Mouse (Mus musculus) hindbrain, embryonic 14.5 days (tissue): Measurements from ENCODE around the gene Dact3. TPM values are rescaled to one million over a fixed set of nuclear protein-coding genes. Genes with fewer than 3 reads are reported as not detected.

Experiments used
- ATAC-seq: fragments of 200-750 bp; cut with Nextera tagmentation; 2 replicates; pipeline ENCODE4 v1.8.0; 2017; ENCODE audit warnings: moderate number of reproducible peaks, mild to moderate bottlenecking, moderate TSS enrichment, moderate library complexity; ENCODE audit not compliant: low FRiP score
- DNase-seq: peaks from one replicate; pipeline ENCODE4 v3.0.0-alpha.2; 2015; ENCODE audit warnings: low spot score
- H3K27ac ChIP-seq: fragments of 300-500 bp; sonication (generic); 2 replicates; pipeline ENCODE4 v1.5.1; 2014; ENCODE audit warnings: mild to moderate bottlenecking, moderate library complexity
- H3K27me3 ChIP-seq: fragments of 300-500 bp; sonication (generic); 2 replicates; pipeline ENCODE4 v1.6.1; 2014; ENCODE audit warnings: mild to moderate bottlenecking, low read length, mixed read lengths; ENCODE audit not compliant: control insufficient read depth, insufficient read depth
- H3K36me3 ChIP-seq: fragments of 300-500 bp; sonication (generic); replicated peaks from 2 replicates; pipeline ENCODE4 v1.6.1; 2014; ENCODE audit not compliant: control insufficient read depth, insufficient read depth
- H3K4me1 ChIP-seq: fragments of 300-500 bp; sonication (generic); replicated peaks from 2 replicates; pipeline ENCODE4 v1.6.1; 2014; ENCODE audit warnings: antibody characterized with exemption, low read length, mixed read lengths; ENCODE audit not compliant: control insufficient read depth, insufficient read depth
- H3K4me2 ChIP-seq: fragments of 300-500 bp; sonication (generic); replicated peaks from 2 replicates; pipeline ENCODE4 v1.6.1; 2014; ENCODE audit warnings: mild to moderate bottlenecking, moderate library complexity
- H3K4me3 ChIP-seq: fragments of 300-500 bp; sonication (generic); replicated peaks from 2 replicates; pipeline ENCODE4 v1.5.1; 2014; ENCODE audit warnings: mild to moderate bottlenecking, low read length
- H3K9ac ChIP-seq: fragments of 300-500 bp; sonication (generic); 2 replicates; pipeline ENCODE4 v1.6.1; 2014
- H3K9me3 ChIP-seq: fragments of 300-500 bp; sonication (generic); 2 replicates; pipeline ENCODE4 v1.6.1; 2016; ENCODE audit warnings: low read length; ENCODE audit not compliant: control insufficient read depth
- WGBS: fragments of 180-500 bp; shearing (Covaris S2); extraction: QIAGEN DNeasy Blood & Tissue Kit; methylation state at CpG from one replicate; pipeline ENCODE4 v1.1.7; 2014; 5-methylcytosine and 5-hydroxymethylcytosine counted together
- polyA plus RNA-seq: library from polyadenylated mRNA; unstranded; fragments of >200 nt; fragmentation: Nextera tagmentation; extraction: Ambion mirVana; gene quantifications from 2 replicates; pipeline ENCODE4 v1.2.1, GENCODE M21; 2014

Dact3 gene
- polyA plus RNA-seq, 1 experiment from 2014 or later, result 5.8 TPM

GRCm38 (mm10) chr7:16847507-16847906 is 27.6 kb upstream of the Dact3 start:
- no peaks in the 10 kb centered on the region for H3K27me3 ChIP-seq
- DNase-seq, result no peak
- H3K4me3 ChIP-seq, result no peak overlapping the region
- WGBS, result 87% methylated on average over 19 of the region's 19 CpGs
- H3K36me3 ChIP-seq, result peaks cover 24% of the 10 kb centered on the region
- H3K9me3 ChIP-seq, result no peaks in the 10 kb centered on the region
- no peak for ATAC-seq
- no peak overlapping the region for H3K4me2 ChIP-seq
- no peak overlapping the region for H3K27ac ChIP-seq
- peaks cover 13% of the 10 kb centered on the region; the same call in 1 of the 2 replicates for H3K4me1 ChIP-seq
- H3K9ac ChIP-seq, result no peak overlapping the region

- 20% methylated on average over 16 of the region's 17 CpGs for WGBS
- no peaks in the 10 kb centered on the region for H3K9me3 ChIP-seq
- peaks cover 33% of the 10 kb centered on the region for H3K36me3 ChIP-seq
- H3K9ac ChIP-seq, result no peak overlapping the region
- H3K27ac ChIP-seq, result no peak overlapping the region
- ATAC-seq (0 out of 2 replicates have a peak, but pooled peaks have one; percentile 12), DNase-seq (peak; percentile 42)
- H3K27me3 ChIP-seq, result no peaks in the 10 kb centered on the region
- H3K4me2 ChIP-seq, result peak overlapping the region; percentile 7; the same call in 1 of the 2 replicates
- H3K4me3 ChIP-seq, result no peak overlapping the region
- H3K4me1 ChIP-seq, result peaks cover 9% of the 10 kb centered on the region; the same call in 1 of the 2 replicates
These were observed 26.5 kb upstream of the Dact3 start for GRCm38 (mm10) chr7:16848579-16848978.

GRCm38 (mm10) chr7:16851636-16852035 is 23.5 kb upstream of the Dact3 start:
- Histone ChIP-seq H3K9me3 (no peaks in the 10 kb centered on the region), H3K4me3 (no peak overlapping the region), H3K4me2 (no peak overlapping the region), H3K27me3 (no peaks in the 10 kb centered on the region), H3K27ac (no peak overlapping the region), H3K36me3 (peaks cover 62% of the 10 kb centered on the region), H3K4me1 (no peaks in the 10 kb centered on the region), H3K9ac (no peak overlapping the region)
- no peak for ATAC-seq
- WGBS, result 94% methylated on average over 4 of the region's 4 CpGs
- DNase-seq, result no peak

GRCm38 (mm10) chr7:16853302-16853831 is 21.8 kb upstream of the Dact3 start:
- Histone ChIP-seq H3K27me3 (no peaks in the 10 kb centered on the region), H3K9me3 (no peaks in the 10 kb centered on the region), H3K27ac (no peak overlapping the region), H3K4me3 (no peak overlapping the region), H3K36me3 (peaks cover 76% of the 10 kb centered on the region), H3K4me1 (no peaks in the 10 kb centered on the region), H3K4me2 (no peak overlapping the region), H3K9ac (no peak overlapping the region)
- WGBS, result 88% methylated on average over 14 of the region's 14 CpGs
- no peak for DNase-seq
- no peak for ATAC-seq

GRCm38 (mm10) chr7:16858336-16858735 is 16.8 kb upstream of the Dact3 start:
- no peak overlapping the region for H3K4me2 ChIP-seq

GRCm38 (mm10) chr7:16859902-16860651 is 15.0 kb upstream of the Dact3 start:
- Histone ChIP-seq H3K36me3 (peaks cover 57% of the 10 kb centered on the region), H3K27ac (no peak overlapping the region), H3K27me3 (no peaks in the 10 kb centered on the region), H3K4me2 (no peak overlapping the region), H3K4me3 (no peak overlapping the region), H3K4me1 (no peaks in the 10 kb centered on the region), H3K9ac (no peak overlapping the region), H3K9me3 (no peaks in the 10 kb centered on the region)
- 40% methylated on average over 5 of the region's 5 CpGs for WGBS
- no peak for ATAC-seq
- DNase-seq, result peak; percentile 79

More at GRCm38 (mm10) chr7:16858336-16858735, 16.8 kb upstream of the Dact3 start:
- Histone ChIP-seq H3K27me3 (no peaks in the 10 kb centered on the region), H3K27ac (no peak overlapping the region), H3K4me3 (no peak overlapping the region), H3K9ac (no peak overlapping the region), H3K9me3 (no peaks in the 10 kb centered on the region), H3K36me3 (peaks cover 59% of the 10 kb centered on the region), H3K4me1 (no peaks in the 10 kb centered on the region)
- ATAC-seq, result no peak
- WGBS, result 15% methylated on average over 17 of the region's 17 CpGs
- peak; percentile 59 for DNase-seq

GRCm38 (mm10) chr7:16867488-16867887 is 7.6 kb upstream of the Dact3 start:
- no peaks in the 10 kb centered on the region for H3K9me3 ChIP-seq
- H3K4me2 ChIP-seq, result no peak overlapping the region
- no peak overlapping the region for H3K4me3 ChIP-seq
- no peak overlapping the region for H3K9ac ChIP-seq
- 0 out of 2 replicates have a peak, but pooled peaks cover 3% of the 10 kb centered on the region for H3K4me1 ChIP-seq
- DNase-seq (no peak), ATAC-seq (no peak)
- H3K27ac ChIP-seq, result no peak overlapping the region
- H3K27me3 ChIP-seq, result no peaks in the 10 kb centered on the region
- 89% methylated on average over 3 of the region's 3 CpGs for WGBS
- peaks cover 34% of the 10 kb centered on the region for H3K36me3 ChIP-seq

- Histone ChIP-seq H3K27me3 (no peaks in the 10 kb centered on the region), H3K4me3 (peak overlapping the region; percentile 25), H3K9ac (peak overlapping the region; percentile 48), H3K36me3 (peaks cover 24% of the 10 kb centered on the region), H3K27ac (peak overlapping the region; percentile 84), H3K4me1 (peaks cover 3% of the 10 kb centered on the region; the same call in 1 of the 2 replicates), H3K9me3 (no peaks in the 10 kb centered on the region), H3K4me2 (peak overlapping the region; percentile 48)
- DNase-seq (peak; percentile 89), ATAC-seq (peak; percentile 98)
- 8% methylated on average over 16 of the region's 16 CpGs for WGBS
These were observed 5.6 kb upstream of the Dact3 start for GRCm38 (mm10) chr7:16869497-16869896.

- no peak overlapping the region for H3K27ac ChIP-seq
- H3K9me3 ChIP-seq, result no peaks in the 10 kb centered on the region
- H3K4me1 ChIP-seq, result peaks cover 11% of the 10 kb centered on the region
- peaks cover 10% of the 10 kb centered on the region; the same call in 1 of the 2 replicates for H3K36me3 ChIP-seq
- no peak overlapping the region for H3K9ac ChIP-seq
- no peak for ATAC-seq
- H3K27me3 ChIP-seq, result no peaks in the 10 kb centered on the region
- H3K4me2 ChIP-seq, result no peak overlapping the region
- DNase-seq, result no peak
- WGBS, result 79% methylated on average over 10 of the region's 10 CpGs
- H3K4me3 ChIP-seq, result no peak overlapping the region
These were observed 3.5 kb upstream of the Dact3 start for GRCm38 (mm10) chr7:16871600-16871999.
